Mouse (Mus musculus) forebrain, embryonic 12.5 days (tissue): ENCODE results near the gene Mlph. TPM values are rescaled to one million over a fixed set of nuclear protein-coding genes. Genes with fewer than 3 reads are reported as not detected.

Source experiments
- ATAC-seq: fragments of 200-750 bp; cut with Nextera tagmentation; 2 replicates; pipeline ENCODE4 v1.8.0; 2017; ENCODE audit warnings: moderate TSS enrichment; ENCODE audit not compliant: low FRiP score
- H3K27ac ChIP-seq: fragments of 300-500 bp; sonication (generic); 2 replicates; pipeline ENCODE4 v1.5.1; 2016; ENCODE audit warnings: mild to moderate bottlenecking
- H3K27me3 ChIP-seq: fragments of 300-500 bp; sonication (generic); 2 replicates; pipeline ENCODE4 v1.6.1; 2016; ENCODE audit warnings: mild to moderate bottlenecking
- H3K36me3 ChIP-seq: fragments of 300-500 bp; sonication (generic); replicated peaks from 2 replicates; pipeline ENCODE4 v1.6.1; 2016; ENCODE audit warnings: mild to moderate bottlenecking
- H3K4me1 ChIP-seq: fragments of 300-500 bp; sonication (generic); 2 replicates; pipeline ENCODE4 v1.6.1; 2016
- H3K4me2 ChIP-seq: fragments of 300-500 bp; sonication (generic); 2 replicates; pipeline ENCODE4 v1.6.1; 2016; ENCODE audit warnings: mild to moderate bottlenecking, moderate library complexity
- H3K4me3 ChIP-seq: fragments of 300-500 bp; sonication (generic); replicated peaks from 2 replicates; pipeline ENCODE4 v1.5.1; 2016; ENCODE audit warnings: mild to moderate bottlenecking
- H3K9ac ChIP-seq: fragments of 300-500 bp; sonication (generic); 2 replicates; pipeline ENCODE4 v1.6.1; 2016; ENCODE audit warnings: mild to moderate bottlenecking
- H3K9me3 ChIP-seq: fragments of 300-500 bp; sonication (generic); 2 replicates; pipeline ENCODE4 v1.6.1; 2016
- WGBS: fragments of 180-500 bp; shearing (Covaris S2); methylation state at CpG from one replicate; pipeline ENCODE4 v1.1.7; 2016; 5-methylcytosine and 5-hydroxymethylcytosine counted together
- polyA plus RNA-seq: library from polyadenylated mRNA; unstranded; fragments of >200 nt; fragmentation: Nextera tagmentation; extraction: Ambion mirVana; gene quantifications from 2 replicates; pipeline ENCODE4 v1.2.1, GENCODE M21; 2016

Gene Mlph
- polyA plus RNA-seq, 1 experiment from 2014 or later = 0.14 TPM

- H3K4me1 ChIP-seq = no peaks in the 10 kb centered on the region
- no peak within 1 kb of the TSS for H3K4me2 ChIP-seq
- WGBS = 87% methylated on average over 8 of the region's 8 CpGs
- H3K36me3 ChIP-seq = no peaks in the 10 kb centered on the region
- H3K9ac ChIP-seq = no peak within 1 kb of the TSS
- H3K4me3 ChIP-seq = no peak within 1 kb of the TSS
- H3K9me3 ChIP-seq = no peaks in the 10 kb centered on the region
- H3K27me3 ChIP-seq = no peaks in the 10 kb centered on the region
- ATAC-seq = no peak
- no peak within 1 kb of the TSS for H3K27ac ChIP-seq
Measured at GRCm38 (mm10) chr1:90952808-90953207, 37.9 kb downstream of the Mlph start, which contains the start of gene Prlh. Gene Prlh, plus strand, starts transcription at chr1:90953108.

GRCm38 (mm10) chr1:90953688-90954087 is 38.8 kb downstream of the Mlph start:
- WGBS = 85% methylated on average over 11 of the region's 11 CpGs
- H3K4me2 ChIP-seq = no peak overlapping the region
- no peak for ATAC-seq
- no peak overlapping the region for H3K4me3 ChIP-seq
- no peaks in the 10 kb centered on the region for H3K9me3 ChIP-seq
- H3K36me3 ChIP-seq = no peaks in the 10 kb centered on the region
- no peaks in the 10 kb centered on the region for H3K4me1 ChIP-seq
- no peak overlapping the region for H3K27ac ChIP-seq
- peaks cover 6% of the 10 kb centered on the region; the same call in 1 of the 2 replicates for H3K27me3 ChIP-seq
- no peak overlapping the region for H3K9ac ChIP-seq

GRCm38 (mm10) chr1:90956245-90957096 is 41.6 kb downstream of the Mlph start:
- H3K36me3 ChIP-seq = no peaks in the 10 kb centered on the region
- H3K9ac ChIP-seq = no peak overlapping the region
- no peak overlapping the region for H3K27ac ChIP-seq
- peaks cover 10% of the 10 kb centered on the region; the same call in 1 of the 2 replicates for H3K27me3 ChIP-seq
- H3K9me3 ChIP-seq = no peaks in the 10 kb centered on the region
- ATAC-seq = peak; percentile 65
- H3K4me2 ChIP-seq = no peak overlapping the region
- H3K4me3 ChIP-seq = no peak overlapping the region
- no peaks in the 10 kb centered on the region for H3K4me1 ChIP-seq
- WGBS = 33% methylated on average over 7 of the region's 7 CpGs

- peaks cover 9% of the 10 kb centered on the region; the same call in 1 of the 2 replicates for H3K4me1 ChIP-seq
- H3K4me2 ChIP-seq = no peak overlapping the region
- no peak for ATAC-seq
- H3K9ac ChIP-seq = no peak overlapping the region
- no peaks in the 10 kb centered on the region for H3K36me3 ChIP-seq
- peaks cover 17% of the 10 kb centered on the region; the same call in 1 of the 2 replicates for H3K27me3 ChIP-seq
- H3K9me3 ChIP-seq = no peaks in the 10 kb centered on the region
- H3K4me3 ChIP-seq = no peak overlapping the region
- WGBS = 47% methylated on average over 4 of the region's 4 CpGs
- H3K27ac ChIP-seq = no peak overlapping the region
Measured at GRCm38 (mm10) chr1:90962526-90962925, 47.6 kb downstream of the Mlph start.

GRCm38 (mm10) chr1:90962994-90963393 is 48.1 kb downstream of the Mlph start:
- no peak overlapping the region for H3K9ac ChIP-seq
- H3K27ac ChIP-seq = no peak overlapping the region
- H3K4me2 ChIP-seq = no peak overlapping the region
- H3K4me3 ChIP-seq = no peak overlapping the region
- H3K27me3 ChIP-seq = peaks cover 15% of the 10 kb centered on the region; the same call in 1 of the 2 replicates
- WGBS = 43% methylated on average over 3 of the region's 3 CpGs
- no peaks in the 10 kb centered on the region for H3K9me3 ChIP-seq
- peaks cover 12% of the 10 kb centered on the region; the same call in 1 of the 2 replicates for H3K4me1 ChIP-seq
- no peak for ATAC-seq
- H3K36me3 ChIP-seq = no peaks in the 10 kb centered on the region

GRCm38 (mm10) chr1:90967583-90967982 is 52.7 kb downstream of the Mlph start:
- no peak overlapping the region for H3K4me2 ChIP-seq
- no peak overlapping the region for H3K9ac ChIP-seq
- ATAC-seq = no peak
- no peak overlapping the region for H3K4me3 ChIP-seq
- peaks cover 12% of the 10 kb centered on the region; the same call in 1 of the 2 replicates for H3K4me1 ChIP-seq
- no peak overlapping the region for H3K27ac ChIP-seq
- H3K36me3 ChIP-seq = no peaks in the 10 kb centered on the region
- peaks cover 6% of the 10 kb centered on the region for H3K27me3 ChIP-seq
- H3K9me3 ChIP-seq = no peaks in the 10 kb centered on the region
- WGBS = 73% methylated on average over 7 of the region's 7 CpGs

- no peak overlapping the region for H3K4me3 ChIP-seq
- no peak overlapping the region for H3K27ac ChIP-seq
- no peaks in the 10 kb centered on the region for H3K9me3 ChIP-seq
- ATAC-seq = no peak
- 85% methylated on average over 4 of the region's 4 CpGs for WGBS
- H3K27me3 ChIP-seq = peaks cover 10% of the 10 kb centered on the region
- H3K36me3 ChIP-seq = no peaks in the 10 kb centered on the region
- H3K4me1 ChIP-seq = peaks cover 16% of the 10 kb centered on the region
- H3K4me2 ChIP-seq = no peak overlapping the region
- no peak overlapping the region for H3K9ac ChIP-seq
Measured at GRCm38 (mm10) chr1:90968649-90969048, 53.8 kb downstream of the Mlph start.

- Histone ChIP-seq H3K4me2 (no peak within 1 kb of the TSS), H3K9ac (no peak within 1 kb of the TSS), H3K4me3 (no peak within 1 kb of the TSS), H3K4me1 (peaks cover 23% of the 10 kb centered on the region), H3K36me3 (no peaks in the 10 kb centered on the region), H3K27ac (no peak within 1 kb of the TSS), H3K27me3 (peaks cover 10% of the 10 kb centered on the region), H3K9me3 (no peaks in the 10 kb centered on the region)
- 46% methylated on average over 9 of the region's 9 CpGs for WGBS
- no peak for ATAC-seq
Measured at GRCm38 (mm10) chr1:90969347-90969784, 54.5 kb downstream of the Mlph start, which contains the start of gene Rab17. Gene Rab17, minus strand, starts transcription at chr1:90969661.

GRCm38 (mm10) chr1:90969881-90970390 is 55.1 kb downstream of the Mlph start:
- Histone ChIP-seq H3K9ac (no peak overlapping the region), H3K27me3 (peaks cover 10% of the 10 kb centered on the region), H3K36me3 (no peaks in the 10 kb centered on the region), H3K27ac (no peak overlapping the region), H3K9me3 (no peaks in the 10 kb centered on the region), H3K4me2 (no peak overlapping the region), H3K4me1 (peaks cover 29% of the 10 kb centered on the region), H3K4me3 (no peak overlapping the region)
- WGBS = 74% methylated on average over 10 of the region's 10 CpGs
- no peak for ATAC-seq

GRCm38 (mm10) chr1:90972911-90973573 is 58.2 kb downstream of the Mlph start:
- Histone ChIP-seq H3K4me1 (peaks cover 32% of the 10 kb centered on the region), H3K9me3 (no peaks in the 10 kb centered on the region), H3K9ac (no peak overlapping the region), H3K27me3 (peaks cover 10% of the 10 kb centered on the region), H3K27ac (no peak overlapping the region), H3K4me3 (no peak overlapping the region), H3K4me2 (no peak overlapping the region), H3K36me3 (no peaks in the 10 kb centered on the region)
- 17% methylated on average over 9 of the region's 9 CpGs for WGBS
- peak; percentile 64; the same call in 1 of the 2 replicates for ATAC-seq

- H3K27me3 ChIP-seq = peaks cover 10% of the 10 kb centered on the region
- H3K4me3 ChIP-seq = no peak overlapping the region
- no peak overlapping the region for H3K27ac ChIP-seq
- H3K9ac ChIP-seq = no peak overlapping the region
- peaks cover 32% of the 10 kb centered on the region for H3K4me1 ChIP-seq
- H3K9me3 ChIP-seq = no peaks in the 10 kb centered on the region
- peak; percentile 64; the same call in 1 of the 2 replicates for ATAC-seq
- H3K36me3 ChIP-seq = no peaks in the 10 kb centered on the region
- WGBS = 88% methylated on average over 2 of the region's 2 CpGs
- H3K4me2 ChIP-seq = no peak overlapping the region
Measured at GRCm38 (mm10) chr1:90973574-90973911, 58.7 kb downstream of the Mlph start.

- Histone ChIP-seq H3K4me2 (peak overlapping the region; percentile 34), H3K27ac (peak overlapping the region; percentile 50; the same call in 1 of the 2 replicates), H3K9me3 (no peaks in the 10 kb centered on the region), H3K4me3 (no peak overlapping the region), H3K4me1 (peaks cover 32% of the 10 kb centered on the region), H3K36me3 (no peaks in the 10 kb centered on the region), H3K9ac (peak overlapping the region; percentile 12; the same call in 1 of the 2 replicates), H3K27me3 (peaks cover 10% of the 10 kb centered on the region)
- ATAC-seq = peak; percentile 65
- WGBS = 5% methylated on average over 12 of the region's 12 CpGs
Measured at GRCm38 (mm10) chr1:90974906-90975649, 60.2 kb downstream of the Mlph start.
